Mouse (Mus musculus): ENCODE measurements at regions not wholly inside any gene's neighbourhood (a gene's known extent, or its start where the extent isn't known, plus 50 kb on each side); places are given as distances from the start of the nearest gene placed in this dataset.

DNA sequence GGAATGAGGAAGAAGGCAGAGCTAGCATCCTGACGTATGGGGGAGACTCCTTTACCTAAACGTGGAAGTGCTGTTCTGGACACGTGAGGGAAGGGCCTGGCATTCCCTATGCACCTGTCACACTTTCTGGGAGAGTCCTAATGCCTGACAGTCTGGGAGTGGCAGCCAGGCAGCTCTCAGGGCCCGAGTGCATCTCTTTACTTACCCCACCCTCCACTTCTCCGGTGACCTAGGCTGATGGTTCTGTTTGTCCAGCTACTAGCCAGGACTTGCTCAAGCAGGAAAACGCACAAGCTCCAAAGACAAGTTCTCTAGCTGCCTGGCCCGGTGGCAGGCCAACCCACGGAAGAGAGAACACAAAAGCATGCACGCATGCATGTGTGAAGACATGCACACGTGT lies 60.9 kb upstream of the Lgalsl start:
- TF ChIP-seq CTCF (IDR thresholded peaks at IDR 0.05; ENCODE audit: low read depth) (no peak), EP300 (IDR thresholded peaks at IDR 0.05; ENCODE audit: low read depth) (no peak)

Measured in liver, postnatal 0 days (tissue).